Mouse (Mus musculus) thymus, postnatal 4 days (tissue): ENCODE results near the gene Rps25.
"Not testable (repeated sequence)": the region's sequence is repeated elsewhere in the genome, so short reads cannot be mapped to it uniquely, and the experiment has no call there.

ENCODE experiments used
- DNase-seq: peaks from one replicate; pipeline ENCODE4 v3.0.0; 2021

Gene Rps25

GRCm38 (mm10) chr9:44406906-44407751 is at the start of gene Rps25, which contains the start of gene Trappc4:
Gene Rps25 (plus strand): TSS chr9:44407139.
Gene Trappc4 (minus strand): TSS chr9:44407600.
- DNase-seq: peak; percentile 95

- DNase-seq: peak; percentile 49
Measured at GRCm38 (mm10) chr9:44357207-44357606, 49.7 kb upstream of the Rps25 start.

GRCm38 (mm10) chr9:44361190-44361917 is 45.6 kb upstream of the Rps25 start, which contains the start of gene Vps11:
Gene Vps11 (minus strand): TSS chr9:44361670.
- peak; percentile 96 for DNase-seq

GRCm38 (mm10) chr9:44361931-44362330 is 45.0 kb upstream of the Rps25 start:
- not testable (repeated sequence) for DNase-seq

GRCm38 (mm10) chr9:44364480-44364879 is 42.5 kb upstream of the Rps25 start:
- DNase-seq: peak; percentile 67

- DNase-seq: no peak
Measured at GRCm38 (mm10) chr9:44373386-44373785, 33.6 kb upstream of the Rps25 start.

- no peak for DNase-seq
Measured at GRCm38 (mm10) chr9:44376141-44376540, 30.8 kb upstream of the Rps25 start.

GRCm38 (mm10) chr9:44377335-44377734 is 29.6 kb upstream of the Rps25 start:
- DNase-seq: not testable (repeated sequence)

GRCm38 (mm10) chr9:44378153-44378730 is 28.7 kb upstream of the Rps25 start:
- DNase-seq: no peak

GRCm38 (mm10) chr9:44379054-44379834 is 27.7 kb upstream of the Rps25 start, which contains the start of gene Hyou1:
Gene Hyou1 (plus strand): TSS chr9:44379490.
- peak; percentile 99 for DNase-seq

GRCm38 (mm10) chr9:44379862-44380261 is 27.1 kb upstream of the Rps25 start:
- no peak for DNase-seq

GRCm38 (mm10) chr9:44384596-44384995 is 22.3 kb upstream of the Rps25 start:
- no peak for DNase-seq

GRCm38 (mm10) chr9:44387221-44387620 is 19.7 kb upstream of the Rps25 start:
- no peak for DNase-seq

- DNase-seq: peak; percentile 78
Measured at GRCm38 (mm10) chr9:44389273-44389672, 17.7 kb upstream of the Rps25 start.

GRCm38 (mm10) chr9:44391466-44391865 is 15.5 kb upstream of the Rps25 start:
- DNase-seq: peak; percentile 81

GRCm38 (mm10) chr9:44396684-44397411 is 10.1 kb upstream of the Rps25 start, which contains the start of gene Slc37a4:
Gene Slc37a4 (plus strand): TSS chr9:44396852.
- peak; percentile 86 for DNase-seq

- no peak for DNase-seq
Measured at GRCm38 (mm10) chr9:44398087-44398486, 8.9 kb upstream of the Rps25 start.

GRCm38 (mm10) chr9:44398551-44398950 is 8.4 kb upstream of the Rps25 start:
- DNase-seq: no peak

- no peak for DNase-seq
Measured at GRCm38 (mm10) chr9:44399114-44399794, 7.7 kb upstream of the Rps25 start.

- DNase-seq: no peak
Measured at GRCm38 (mm10) chr9:44399795-44400114, 7.2 kb upstream of the Rps25 start.

GRCm38 (mm10) chr9:44401081-44401480 is 5.9 kb upstream of the Rps25 start:
- no peak for DNase-seq
